Mouse (Mus musculus) neural tube, embryonic 14.5 days (tissue): ENCODE results near the gene Gm20671. TPM values are rescaled to one million over a fixed set of nuclear protein-coding genes. Genes with fewer than 3 reads are reported as not detected.
"Not testable (repeated sequence)": the region's sequence is repeated elsewhere in the genome, so short reads cannot be mapped to it uniquely, and the experiment has no call there.

Experiments used
- ATAC-seq: fragments of 200-750 bp; cut with Nextera tagmentation; 2 replicates; pipeline ENCODE4 v1.8.0; 2017; ENCODE audit warnings: low read depth, mild to moderate bottlenecking, moderate TSS enrichment, moderate library complexity
- H3K27ac ChIP-seq: fragments of 300-500 bp; sonication (generic); 2 replicates; pipeline ENCODE4 v1.5.1; 2014; ENCODE audit warnings: low read depth, mild to moderate bottlenecking, control low read depth, low read length, moderate library complexity, mixed read lengths
- H3K27me3 ChIP-seq: fragments of 300-500 bp; sonication (generic); 2 replicates; pipeline ENCODE4 v1.6.1; 2014; ENCODE audit warnings: low read length; ENCODE audit not compliant: control insufficient read depth, insufficient read depth
- H3K36me3 ChIP-seq: fragments of 300-500 bp; sonication (generic); 2 replicates; pipeline ENCODE4 v1.6.1; 2014; ENCODE audit warnings: low read length, mixed read lengths; ENCODE audit not compliant: control insufficient read depth, insufficient read depth
- H3K4me1 ChIP-seq: fragments of 300-500 bp; sonication (generic); 2 replicates; pipeline ENCODE4 v1.6.1; 2014; ENCODE audit warnings: low read length; ENCODE audit not compliant: control insufficient read depth, insufficient read depth
- H3K4me2 ChIP-seq: fragments of 300-500 bp; sonication (generic); 2 replicates; pipeline ENCODE4 v1.6.1; 2014; ENCODE audit warnings: mild to moderate bottlenecking, low read depth, low read length, control low read depth
- H3K4me3 ChIP-seq: fragments of 300-500 bp; sonication (generic); 2 replicates; pipeline ENCODE4 v1.5.1; 2014; ENCODE audit warnings: low read depth, low read length, control low read depth, mixed read lengths
- H3K9ac ChIP-seq: fragments of 300-500 bp; sonication (generic); replicated peaks from 2 replicates; pipeline ENCODE4 v1.6.1; 2014; ENCODE audit warnings: low read depth, mild to moderate bottlenecking, control low read depth, low read length, mixed read lengths
- H3K9me3 ChIP-seq: fragments of 300-500 bp; sonication (generic); 2 replicates; pipeline ENCODE4 v1.6.1; 2016; ENCODE audit warnings: low read length; ENCODE audit not compliant: control insufficient read depth
- WGBS: fragments of 180-500 bp; shearing (Covaris S2); extraction: QIAGEN DNeasy Blood & Tissue Kit; methylation state at CpG from one replicate; pipeline ENCODE4 v1.1.7; 2014; 5-methylcytosine and 5-hydroxymethylcytosine counted together
- polyA plus RNA-seq: library from polyadenylated mRNA; unstranded; fragments of >200 nt; fragmentation: Nextera tagmentation; extraction: Ambion mirVana; gene quantifications from 2 replicates; pipeline ENCODE4 v1.2.1, GENCODE M21; 2014

The Gm20671 gene
- polyA plus RNA-seq, 1 experiment from 2014 or later, result not detected

DNA sequence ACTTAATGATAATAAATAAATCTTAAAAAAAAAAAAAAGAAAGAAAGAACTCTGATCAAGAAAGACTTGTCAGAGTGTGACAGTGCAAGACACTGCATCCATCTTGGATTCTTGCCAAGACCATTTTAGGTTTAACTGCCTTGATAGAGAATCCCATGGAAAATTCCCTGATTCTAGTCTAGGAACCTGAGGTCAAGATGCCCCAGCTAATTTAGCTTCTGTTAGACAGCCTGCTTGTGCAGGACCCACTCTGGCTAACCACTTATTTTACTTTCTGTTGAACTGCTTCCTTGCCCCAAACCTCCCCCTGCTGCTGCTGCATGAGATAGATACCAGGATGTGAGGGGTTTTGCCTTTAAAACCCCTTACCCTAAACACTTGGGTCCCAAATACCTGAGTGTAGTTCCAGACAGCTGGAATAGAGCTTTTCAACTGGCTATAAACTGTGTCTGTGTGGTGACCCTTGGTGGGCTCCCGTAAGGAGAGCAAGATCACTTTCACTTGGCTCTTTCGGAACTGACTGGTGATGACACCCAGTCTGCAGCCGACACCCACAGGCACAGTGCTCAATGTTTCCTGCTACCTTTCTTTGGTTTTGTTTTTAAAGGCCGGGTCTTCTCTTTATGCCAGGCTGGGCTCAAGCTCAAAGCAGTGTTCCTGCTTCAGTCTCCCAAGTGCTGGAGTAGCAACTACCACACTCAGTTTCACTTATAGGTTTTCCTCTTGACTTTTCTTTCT lies 59.1 kb downstream of the Gm20671 start:
- 94% methylated on average over 4 of the region's 4 CpGs for WGBS
- ATAC-seq, result no peak
- Histone ChIP-seq H3K9ac (no peak overlapping the region), H3K4me3 (no peak overlapping the region), H3K27ac (no peak overlapping the region), H3K36me3 (peaks cover 8% of the 10 kb centered on the region; the same call in 1 of the 2 replicates), H3K9me3 (no peaks in the 10 kb centered on the region), H3K4me1 (no peaks in the 10 kb centered on the region), H3K4me2 (no peak overlapping the region), H3K27me3 (no peaks in the 10 kb centered on the region)

DNA sequence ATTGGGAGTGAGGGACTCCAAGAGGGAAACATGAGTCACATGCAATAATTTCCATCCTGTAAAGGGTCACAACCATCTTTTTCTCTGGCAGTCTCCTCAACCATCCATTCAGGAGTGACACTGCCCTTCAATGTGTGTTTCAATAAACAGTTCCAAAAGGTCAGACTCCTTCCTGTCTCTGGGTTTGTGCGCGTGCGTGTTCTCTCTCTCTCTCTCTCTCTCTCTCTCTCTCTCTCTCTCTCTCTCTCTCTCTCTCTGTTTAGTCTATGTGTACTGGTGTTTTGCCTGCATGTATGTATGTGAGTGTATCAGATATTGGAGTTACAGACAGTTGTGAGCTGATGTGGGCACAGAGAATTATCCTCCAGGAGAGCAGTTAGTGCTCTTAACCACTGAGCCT lies 59.9 kb downstream of the Gm20671 start:
- Histone ChIP-seq H3K27me3 (no peaks in the 10 kb centered on the region), H3K27ac (no peak overlapping the region), H3K9ac (no peak overlapping the region), H3K4me3 (no peak overlapping the region), H3K4me1 (no peaks in the 10 kb centered on the region), H3K36me3 (peaks cover 7% of the 10 kb centered on the region; the same call in 1 of the 2 replicates), H3K9me3 (no peaks in the 10 kb centered on the region), H3K4me2 (no peak overlapping the region)
- ATAC-seq, result no peak
- WGBS, result 89% methylated on average over 3 of the region's 3 CpGs

DNA sequence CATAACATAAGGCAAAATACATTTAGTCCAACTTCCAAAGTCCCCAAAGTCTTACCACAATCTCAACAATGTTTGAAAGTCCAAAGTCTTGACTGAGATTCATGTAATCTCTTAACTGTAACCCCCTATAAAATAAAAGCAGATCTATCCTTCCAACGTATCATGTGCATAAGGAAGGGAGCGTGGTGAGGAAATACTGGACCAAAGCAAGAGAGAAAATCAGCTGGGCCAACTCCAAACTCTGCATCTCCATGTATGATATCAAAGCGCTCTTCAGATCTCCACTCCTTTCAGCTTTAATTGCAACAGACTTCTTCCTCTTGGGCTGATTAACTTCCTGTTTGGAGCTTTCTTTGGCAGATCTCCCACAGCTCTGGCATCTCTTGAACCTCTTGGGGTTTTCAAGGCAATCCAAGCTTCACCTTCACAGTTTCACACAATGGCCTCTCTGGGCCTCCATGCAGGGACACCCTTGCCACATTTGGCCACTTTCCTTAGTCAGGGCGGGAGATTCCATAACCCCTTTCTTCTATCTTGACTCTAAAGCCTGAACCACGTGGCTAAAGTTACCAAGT lies 65.3 kb downstream of the Gm20671 start:
- Histone ChIP-seq H3K9me3 (no peaks in the 10 kb centered on the region), H3K36me3 (peaks cover 7% of the 10 kb centered on the region; the same call in 1 of the 2 replicates), H3K4me3 (no peak overlapping the region), H3K4me2 (no peak overlapping the region), H3K4me1 (no peaks in the 10 kb centered on the region), H3K9ac (no peak overlapping the region), H3K27ac (no peak overlapping the region), H3K27me3 (no peaks in the 10 kb centered on the region)
- WGBS, result 88% methylated on average over 5 of the region's 5 CpGs
- ATAC-seq, result no peak

DNA sequence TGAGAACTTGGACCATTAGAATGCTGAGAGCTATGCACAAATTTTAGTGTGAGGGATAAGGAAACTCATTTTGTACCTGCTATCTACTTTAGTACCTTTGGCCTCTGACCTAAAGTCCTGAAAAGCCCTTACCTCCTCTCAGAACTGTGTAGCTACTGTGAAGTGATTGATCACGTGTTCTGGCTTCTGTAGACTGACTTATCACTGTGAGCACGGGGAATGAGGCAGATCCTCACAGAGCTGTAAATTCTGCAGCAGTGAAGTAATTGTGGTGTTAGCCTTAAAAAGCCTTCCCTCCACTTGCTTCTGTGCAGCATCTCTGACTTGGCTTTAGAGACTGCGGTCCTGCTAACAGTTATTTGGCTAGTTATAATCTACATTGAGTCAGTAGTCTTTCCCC lies 66.1 kb downstream of the Gm20671 start:
- no peak for ATAC-seq
- Histone ChIP-seq H3K9me3 (no peaks in the 10 kb centered on the region), H3K4me2 (no peak overlapping the region), H3K36me3 (peaks cover 7% of the 10 kb centered on the region; the same call in 1 of the 2 replicates), H3K27ac (no peak overlapping the region), H3K4me3 (no peak overlapping the region), H3K9ac (no peak overlapping the region), H3K27me3 (no peaks in the 10 kb centered on the region), H3K4me1 (no peaks in the 10 kb centered on the region)
- 84% methylated on average over 3 of the region's 3 CpGs for WGBS

DNA sequence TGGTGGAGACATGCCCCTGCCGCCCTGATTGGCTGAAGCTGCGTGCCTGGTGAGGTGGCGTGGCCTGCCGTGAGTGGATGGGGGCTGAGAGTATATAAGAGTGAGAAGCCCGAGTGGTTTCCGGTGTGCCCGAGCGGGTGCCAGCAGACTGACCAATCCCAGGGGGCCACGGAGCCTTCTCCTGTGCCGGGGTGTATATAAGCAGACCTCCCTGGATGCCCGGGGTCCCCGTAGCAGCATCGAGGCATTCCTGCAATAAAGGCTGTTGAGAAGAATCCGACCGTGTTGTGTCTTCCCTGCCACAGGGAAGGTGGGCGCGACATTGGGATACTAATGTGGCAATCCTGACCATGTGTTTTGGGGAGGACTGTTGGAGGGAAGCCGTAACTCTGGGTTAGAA lies 66.6 kb downstream of the Gm20671 start:
- H3K9ac ChIP-seq, H3K36me3 ChIP-seq, H3K4me2 ChIP-seq, H3K27ac ChIP-seq, H3K27me3 ChIP-seq, H3K4me3 ChIP-seq, ATAC-seq, H3K9me3 ChIP-seq, H3K4me1 ChIP-seq: not testable (repeated sequence)
- 98% methylated on average over 16 of the region's 18 CpGs for WGBS

DNA sequence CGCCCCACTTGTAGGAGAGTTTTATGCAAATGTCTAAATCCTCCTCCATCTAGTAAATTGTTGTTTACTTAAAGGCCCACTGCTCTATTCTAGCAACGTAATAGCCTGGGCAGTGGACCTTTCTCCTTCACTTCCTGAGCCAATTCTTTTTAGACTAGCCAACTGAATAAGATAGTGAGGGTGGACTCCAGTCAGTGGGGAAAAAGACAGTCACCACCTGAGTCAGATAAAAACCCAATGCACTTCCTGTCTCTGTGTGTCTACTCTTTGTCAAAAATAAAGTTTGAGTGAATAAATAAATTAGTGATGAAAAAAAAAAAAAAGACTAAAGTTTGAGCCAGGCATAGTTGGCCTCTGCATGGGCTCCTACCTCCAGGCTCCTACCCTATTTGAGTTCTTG lies 67.2 kb downstream of the Gm20671 start:
- no peak overlapping the region for H3K4me3 ChIP-seq
- WGBS, result 70% methylated on average over 2 of the region's 2 CpGs
- H3K9ac ChIP-seq, result no peak overlapping the region
- H3K9me3 ChIP-seq, result no peaks in the 10 kb centered on the region
- H3K4me2 ChIP-seq, result no peak overlapping the region
- H3K4me1 ChIP-seq, result no peaks in the 10 kb centered on the region
- no peaks in the 10 kb centered on the region for H3K27me3 ChIP-seq
- ATAC-seq, result no peak
- H3K36me3 ChIP-seq, result peaks cover 7% of the 10 kb centered on the region; the same call in 1 of the 2 replicates
- H3K27ac ChIP-seq, result no peak overlapping the region

DNA sequence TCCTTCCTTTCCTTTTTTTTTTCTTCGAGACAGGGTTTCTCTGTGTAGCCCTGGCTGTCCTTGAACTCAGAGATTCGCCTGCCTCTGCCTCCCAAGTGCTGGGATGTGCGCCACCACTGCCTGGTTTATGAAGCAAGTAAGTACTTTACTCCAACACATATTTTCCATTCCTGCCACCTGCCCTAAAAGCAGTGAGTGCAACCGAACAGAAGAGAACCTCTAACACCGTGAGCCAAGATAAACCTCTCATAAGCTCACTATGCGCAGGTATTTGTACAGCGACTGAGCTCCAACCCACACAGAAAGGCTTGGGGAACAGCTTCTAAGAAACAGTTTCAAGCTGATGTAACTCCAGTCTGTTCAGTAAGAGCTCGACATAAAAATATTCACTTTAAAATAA lies 70.8 kb downstream of the Gm20671 start:
- no peak overlapping the region for H3K27ac ChIP-seq
- H3K27me3 ChIP-seq, result no peaks in the 10 kb centered on the region
- no peak overlapping the region for H3K4me3 ChIP-seq
- no peak overlapping the region for H3K9ac ChIP-seq
- H3K4me1 ChIP-seq, result 0 out of 2 replicates have a peak, but pooled peaks cover 2% of the 10 kb centered on the region
- no peaks in the 10 kb centered on the region for H3K36me3 ChIP-seq
- no peaks in the 10 kb centered on the region for H3K9me3 ChIP-seq
- ATAC-seq, result no peak
- WGBS, result 97% methylated on average over 8 of the region's 8 CpGs
- H3K4me2 ChIP-seq, result no peak overlapping the region

DNA sequence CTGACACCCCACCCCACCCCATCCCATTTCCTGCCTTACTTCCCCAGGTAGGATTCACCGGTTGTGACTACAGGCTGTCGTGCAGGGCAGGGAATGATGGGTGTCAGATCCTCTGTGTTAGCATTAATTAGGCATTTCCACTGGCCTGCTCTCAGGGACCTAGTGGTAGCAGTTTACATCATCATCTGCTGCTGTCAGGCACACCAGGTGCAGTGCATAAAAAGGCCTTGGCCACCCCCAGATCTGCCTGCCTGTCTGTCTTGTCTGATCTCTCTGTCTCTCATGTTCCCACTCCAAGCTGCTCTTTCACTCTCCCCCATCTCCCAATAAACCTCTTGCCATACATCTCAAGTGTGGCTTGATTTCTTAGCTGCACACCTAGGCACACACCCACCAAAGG lies 75.2 kb downstream of the Gm20671 start:
- H3K9ac ChIP-seq, result no peak overlapping the region
- H3K36me3 ChIP-seq, result no peaks in the 10 kb centered on the region
- no peaks in the 10 kb centered on the region for H3K9me3 ChIP-seq
- no peak overlapping the region for H3K27ac ChIP-seq
- H3K4me1 ChIP-seq, result 0 out of 2 replicates have a peak, but pooled peaks cover 2% of the 10 kb centered on the region
- H3K27me3 ChIP-seq, result no peaks in the 10 kb centered on the region
- H3K4me2 ChIP-seq, result no peak overlapping the region
- WGBS, result 48% methylated on average over 2 of the region's 2 CpGs
- no peak for ATAC-seq
- H3K4me3 ChIP-seq, result no peak overlapping the region

DNA sequence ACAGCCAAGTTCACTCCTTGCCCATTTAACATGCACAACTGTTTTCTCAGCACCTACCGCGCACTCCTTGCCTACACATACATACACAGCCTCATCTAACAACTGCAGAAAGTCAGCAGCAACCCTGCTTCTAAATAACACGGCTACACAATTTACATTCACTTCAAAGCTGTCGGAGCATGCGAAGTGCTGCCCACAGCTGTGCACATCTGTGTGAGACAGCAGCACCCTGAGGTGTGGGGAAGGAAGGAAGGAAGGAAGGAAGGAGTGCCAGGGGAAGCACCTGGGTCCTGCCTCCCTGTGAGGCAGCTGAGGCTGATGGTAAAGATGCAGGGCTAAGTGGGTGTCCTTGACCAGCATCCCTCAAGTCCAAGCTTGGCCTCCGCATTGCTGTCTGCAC lies 78.0 kb downstream of the Gm20671 start:
- Histone ChIP-seq H3K27me3 (no peaks in the 10 kb centered on the region), H3K27ac (no peak overlapping the region), H3K4me3 (no peak overlapping the region), H3K4me2 (no peak overlapping the region), H3K4me1 (0 out of 2 replicates have a peak, but pooled peaks cover 2% of the 10 kb centered on the region), H3K36me3 (no peaks in the 10 kb centered on the region), H3K9ac (no peak overlapping the region), H3K9me3 (no peaks in the 10 kb centered on the region)
- WGBS, result 94% methylated on average over 6 of the region's 6 CpGs
- no peak for ATAC-seq
